8 mouse cellular contexts compared by ENCODE assay signal in the genomic region with DNA sequence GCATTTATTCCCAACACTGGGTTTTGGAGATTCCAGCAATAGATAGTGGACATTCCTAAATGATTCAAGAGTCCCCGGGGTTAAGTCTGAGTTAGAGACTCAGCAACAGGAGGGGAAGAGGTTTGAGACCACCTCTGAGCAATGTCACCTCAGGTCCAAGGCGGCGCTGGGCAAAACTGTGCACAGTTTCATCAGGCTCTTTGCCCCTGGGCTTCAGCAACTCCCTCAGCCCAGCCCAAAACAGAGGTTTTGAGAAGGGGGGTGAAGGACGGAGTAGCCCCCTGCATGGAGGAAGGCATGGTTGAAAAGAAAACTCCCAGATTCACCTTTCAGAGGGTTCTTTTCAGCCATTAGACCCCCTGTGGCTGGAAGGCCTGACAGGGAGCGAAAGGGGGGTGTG. TPM values are rescaled to one million over a fixed set of nuclear protein-coding genes. Genes with fewer than 3 reads are reported as not detected.
DNase-seq lines count a peak whose midpoint lies in the region; ATAC-seq and TF ChIP-seq lines count a peak whose summit lies in the region.

No protein-coding gene starts in this region.

- no peak overlapping the region for H3K27ac ChIP-seq in kidney, embryonic 14.5 days (ENCODE audit: low read depth, low read length)
- no peak overlapping the region for H3K27ac ChIP-seq in embryonic facial prominence, embryonic 12.5 days
- no peak overlapping the region for H3K27ac ChIP-seq in hindbrain, postnatal 0 days
- no peak overlapping the region for H3K27ac ChIP-seq in midbrain, embryonic 16.5 days (ENCODE audit: low read length)

- ATAC-seq in kidney, embryonic 14.5 days (ENCODE audit: low FRiP score, low TSS enrichment): no peak
- ATAC-seq in embryonic facial prominence, embryonic 12.5 days (ENCODE audit: insufficient number of reproducible peaks, insufficient read depth, low FRiP score, low TSS enrichment): no peak
- ATAC-seq in hindbrain, postnatal 0 days: no peak
- ATAC-seq in midbrain, embryonic 16.5 days: no peak
- no peak for ATAC-seq in CD4-positive, CD25-positive, alpha-beta regulatory T cell, adult 4 months

- H3K4me1 ChIP-seq in kidney, embryonic 14.5 days (ENCODE audit: control insufficient read depth, insufficient read depth, low read length): peaks cover 13% of the 10 kb centered on the region; the same call in 1 of the 2 replicates
- peaks cover 16% of the 10 kb centered on the region; the same call in 1 of the 2 replicates for H3K4me1 ChIP-seq in embryonic facial prominence, embryonic 12.5 days
- peaks cover 6% of the 10 kb centered on the region for H3K4me1 ChIP-seq in hindbrain, postnatal 0 days (ENCODE audit: insufficient read depth, low read length)
- peaks cover 17% of the 10 kb centered on the region for H3K4me1 ChIP-seq in midbrain, embryonic 16.5 days (ENCODE audit: control insufficient read depth, insufficient read depth, low read length)

- no peaks in the 10 kb centered on the region for H3K27me3 ChIP-seq in kidney, embryonic 14.5 days (ENCODE audit: control insufficient read depth, insufficient read depth, low read length)
- H3K27me3 ChIP-seq in embryonic facial prominence, embryonic 12.5 days: no peaks in the 10 kb centered on the region
- no peaks in the 10 kb centered on the region for H3K27me3 ChIP-seq in hindbrain, postnatal 0 days (ENCODE audit: insufficient read depth, low read length)
- H3K27me3 ChIP-seq in midbrain, embryonic 16.5 days (ENCODE audit: control insufficient read depth, insufficient read depth, low read depth, low read length): no peaks in the 10 kb centered on the region

- H3K36me3 ChIP-seq in kidney, embryonic 14.5 days (ENCODE audit: control insufficient read depth, insufficient read depth, low read length): peaks cover 57% of the 10 kb centered on the region
- H3K36me3 ChIP-seq in embryonic facial prominence, embryonic 12.5 days: peaks cover 66% of the 10 kb centered on the region
- peaks cover 39% of the 10 kb centered on the region for H3K36me3 ChIP-seq in hindbrain, postnatal 0 days (ENCODE audit: insufficient read depth, low read length)
- peaks cover 25% of the 10 kb centered on the region for H3K36me3 ChIP-seq in midbrain, embryonic 16.5 days (ENCODE audit: control insufficient read depth, insufficient read depth, low read length)

- DNase-seq in kidney, adult 18-20 months: no peak
- no peak for DNase-seq in hindbrain, postnatal 0 days (ENCODE audit: low spot score)
- no peak for DNase-seq in thymus, postnatal 10 days (ENCODE audit: low spot score in 2 of 2)
- DNase-seq in frontal cortex, adult 2 months (ENCODE audit: extremely low spot score in 1 of 2, low spot score in 1 of 2): no peak

- H3K9ac ChIP-seq in kidney, embryonic 14.5 days (ENCODE audit: low read depth, low read length): peak overlapping the region; percentile 65
- H3K9ac ChIP-seq in embryonic facial prominence, embryonic 12.5 days: peak overlapping the region; percentile 79; the same call in 1 of the 2 replicates
- no peak overlapping the region for H3K9ac ChIP-seq in hindbrain, postnatal 0 days (replicated peaks; ENCODE audit: low read length)
- no peak overlapping the region for H3K9ac ChIP-seq in midbrain, embryonic 16.5 days (ENCODE audit: low read depth, low read length)

- no peak for TF ChIP-seq CTCF in hindbrain, postnatal 0 days (IDR thresholded peaks at IDR 0.05; ENCODE audit: low read depth)

- H3K4me3 ChIP-seq in kidney, embryonic 14.5 days (ENCODE audit: low read length): peak overlapping the region; percentile 57
- peak overlapping the region; percentile 69 for H3K4me3 ChIP-seq in embryonic facial prominence, embryonic 12.5 days
- H3K4me3 ChIP-seq in hindbrain, postnatal 0 days (ENCODE audit: low read length): peak overlapping the region; percentile 68; the same call in 1 of the 2 replicates
- H3K4me3 ChIP-seq in midbrain, embryonic 16.5 days (ENCODE audit: low read depth, low read length): no peak overlapping the region; the same call in 1 of the 2 replicates

- H3K9me3 ChIP-seq in kidney, embryonic 14.5 days (ENCODE audit: control insufficient read depth, low read length): no peaks in the 10 kb centered on the region
- H3K9me3 ChIP-seq in embryonic facial prominence, embryonic 12.5 days: no peaks in the 10 kb centered on the region
- H3K9me3 ChIP-seq in hindbrain, postnatal 0 days (ENCODE audit: low read length): no peaks in the 10 kb centered on the region
- H3K9me3 ChIP-seq in midbrain, embryonic 16.5 days (replicated peaks; ENCODE audit: control insufficient read depth, low read length, poor library complexity, severe bottlenecking): no peaks in the 10 kb centered on the region

- WGBS in kidney, embryonic 14.5 days: 76% methylated on average over 5 of the region's 5 CpGs
- WGBS in embryonic facial prominence, embryonic 12.5 days: 58% methylated on average over 5 of the region's 5 CpGs
- 59% methylated on average over 5 of the region's 5 CpGs for WGBS in hindbrain, postnatal 0 days
- WGBS in midbrain, embryonic 16.5 days: 55% methylated on average over 5 of the region's 5 CpGs

- H3K4me2 ChIP-seq in kidney, embryonic 14.5 days (replicated peaks; ENCODE audit: low read depth, low read length): peak overlapping the region; percentile 52
- peak overlapping the region; percentile 90 for H3K4me2 ChIP-seq in embryonic facial prominence, embryonic 12.5 days (replicated peaks)
- H3K4me2 ChIP-seq in hindbrain, postnatal 0 days (ENCODE audit: low read depth, low read length): peak overlapping the region; percentile 95
- H3K4me2 ChIP-seq in midbrain, embryonic 16.5 days (ENCODE audit: low read length): peak overlapping the region; percentile 89; the same call in 1 of the 2 replicates

RNA-seq across cellular contexts. Expression of a gene that starts 1.3 kb away (rescaled TPM):
- polyA plus RNA-seq in kidney, embryonic 14.5 days (2014; fragmentation: Nextera tagmentation; extraction: Ambion mirVana): 43.7 and 58.1 TPM in 2 replicates
- polyA plus RNA-seq in embryonic facial prominence, embryonic 12.5 days (2016; fragmentation: Nextera tagmentation; extraction: Ambion mirVana): 75.4 and 79.1 TPM in 2 replicates
- 35.0 and 44.3 TPM in 2 replicates for total RNA-seq in hindbrain, postnatal 0 days (2014; rRNA removed)
- polyA plus RNA-seq in hindbrain, postnatal 0 days (2015; fragmentation: Nextera tagmentation; extraction: Ambion mirVana): 32.4 and 34.3 TPM in 2 replicates
- 44.4 and 49.5 TPM in 2 replicates for polyA plus RNA-seq in midbrain, embryonic 16.5 days (2015; fragmentation: Nextera tagmentation; extraction: Ambion mirVana)
- 69.4 and 83.5 TPM in 2 replicates for polyA plus RNA-seq in frontal cortex, adult 2 months (2012; rRNA removed)
- 100 to 1,000 TPM in 1 of 2 experiments, 10 to 100 TPM in 1; 70.8 to 108 TPM for polyA plus RNA-seq in CD4-positive, CD25-positive, alpha-beta regulatory T cell, adult 4 months (2017; shearing (Covaris generic))

RNA-seq across cellular contexts. Expression of a gene that starts 8.1 kb away (rescaled TPM):
- polyA plus RNA-seq in kidney, embryonic 14.5 days (2014; fragmentation: Nextera tagmentation; extraction: Ambion mirVana): 74.4 and 87.9 TPM in 2 replicates
- polyA plus RNA-seq in embryonic facial prominence, embryonic 12.5 days (2016; fragmentation: Nextera tagmentation; extraction: Ambion mirVana): 135 and 139 TPM in 2 replicates
- total RNA-seq in hindbrain, postnatal 0 days (2014; rRNA removed): 48.6 and 58.7 TPM in 2 replicates
- 71.7 and 73.3 TPM in 2 replicates for polyA plus RNA-seq in hindbrain, postnatal 0 days (2015; fragmentation: Nextera tagmentation; extraction: Ambion mirVana)
- polyA plus RNA-seq in midbrain, embryonic 16.5 days (2015; fragmentation: Nextera tagmentation; extraction: Ambion mirVana): 105 and 112 TPM in 2 replicates
- polyA plus RNA-seq in frontal cortex, adult 2 months (2012; rRNA removed): 73.0 and 83.2 TPM in 2 replicates
- polyA plus RNA-seq in CD4-positive, CD25-positive, alpha-beta regulatory T cell, adult 4 months (2017; shearing (Covaris generic)): 10 to 100 TPM; 22.6 to 27.9 TPM

RNA-seq across cellular contexts. Expression of a gene that starts 9.6 kb away (rescaled TPM):
- polyA plus RNA-seq in kidney, embryonic 14.5 days (2014; fragmentation: Nextera tagmentation; extraction: Ambion mirVana): 69.9 and 79.2 TPM in 2 replicates
- polyA plus RNA-seq in embryonic facial prominence, embryonic 12.5 days (2016; fragmentation: Nextera tagmentation; extraction: Ambion mirVana): 86.0 and 89.3 TPM in 2 replicates
- total RNA-seq in hindbrain, postnatal 0 days (2014; rRNA removed): 80.5 and 101 TPM in 2 replicates
- 88.8 and 91.9 TPM in 2 replicates for polyA plus RNA-seq in hindbrain, postnatal 0 days (2015; fragmentation: Nextera tagmentation; extraction: Ambion mirVana)
- 113 and 115 TPM in 2 replicates for polyA plus RNA-seq in midbrain, embryonic 16.5 days (2015; fragmentation: Nextera tagmentation; extraction: Ambion mirVana)
- polyA plus RNA-seq in frontal cortex, adult 2 months (2012; rRNA removed): 65.2 and 73.7 TPM in 2 replicates
- 10 to 100 TPM; 56.0 to 93.6 TPM for polyA plus RNA-seq in CD4-positive, CD25-positive, alpha-beta regulatory T cell, adult 4 months (2017; shearing (Covaris generic))

RNA-seq across cellular contexts. Expression of a gene that starts 15.1 kb away (rescaled TPM):
- polyA plus RNA-seq in kidney, embryonic 14.5 days (2014; fragmentation: Nextera tagmentation; extraction: Ambion mirVana): 114 and 123 TPM in 2 replicates
- polyA plus RNA-seq in embryonic facial prominence, embryonic 12.5 days (2016; fragmentation: Nextera tagmentation; extraction: Ambion mirVana): 102 and 105 TPM in 2 replicates
- total RNA-seq in hindbrain, postnatal 0 days (2014; rRNA removed): 88.3 and 90.1 TPM in 2 replicates
- polyA plus RNA-seq in hindbrain, postnatal 0 days (2015; fragmentation: Nextera tagmentation; extraction: Ambion mirVana): 142 and 146 TPM in 2 replicates
- polyA plus RNA-seq in midbrain, embryonic 16.5 days (2015; fragmentation: Nextera tagmentation; extraction: Ambion mirVana): 105 and 116 TPM in 2 replicates
- 90.5 and 94.3 TPM in 2 replicates for polyA plus RNA-seq in frontal cortex, adult 2 months (2012; rRNA removed)
- polyA plus RNA-seq in CD4-positive, CD25-positive, alpha-beta regulatory T cell, adult 4 months (2017; shearing (Covaris generic)): 10 to 100 TPM; 74.0 to 84.4 TPM

RNA-seq across cellular contexts. Expression of a gene that starts 28.5 kb away (rescaled TPM):
- 229 and 293 TPM in 2 replicates for polyA plus RNA-seq in kidney, embryonic 14.5 days (2014; fragmentation: Nextera tagmentation; extraction: Ambion mirVana)
- 236 and 243 TPM in 2 replicates for polyA plus RNA-seq in embryonic facial prominence, embryonic 12.5 days (2016; fragmentation: Nextera tagmentation; extraction: Ambion mirVana)
- total RNA-seq in hindbrain, postnatal 0 days (2014; rRNA removed): 234 and 269 TPM in 2 replicates
- 279 and 286 TPM in 2 replicates for polyA plus RNA-seq in hindbrain, postnatal 0 days (2015; fragmentation: Nextera tagmentation; extraction: Ambion mirVana)
- 218 and 225 TPM in 2 replicates for polyA plus RNA-seq in midbrain, embryonic 16.5 days (2015; fragmentation: Nextera tagmentation; extraction: Ambion mirVana)
- polyA plus RNA-seq in frontal cortex, adult 2 months (2012; rRNA removed): 212 and 225 TPM in 2 replicates
- 100 to 1,000 TPM; 115 to 119 TPM for polyA plus RNA-seq in CD4-positive, CD25-positive, alpha-beta regulatory T cell, adult 4 months (2017; shearing (Covaris generic))

Comparison
In these comparisons a context has a peak if more than half of its experiments do, and no peak if none do; other contexts are left out.
1. H3K9ac ChIP-seq: peak in kidney, embryonic 14.5 days (single experiment) and embryonic facial prominence, embryonic 12.5 days (single experiment); none in hindbrain, postnatal 0 days (single experiment) and midbrain, embryonic 16.5 days (single experiment).
2. Peak in every context shown above with its lines, with median percentiles within 50 percentile points of each other: H3K4me2 ChIP-seq.